Mouse (Mus musculus) lung, adult 2 months (tissue): ENCODE measurements around the gene Bcas1.

Experiments
- CTCF ChIP-seq: fragments of 200-500 bp; IDR thresholded peaks from 2 replicates; pipeline ENCODE4 v1.5.1; 2011; ENCODE audit warnings: mild to moderate bottlenecking, low read length, control low read depth; ENCODE audit not compliant: insufficient read depth
- POLR2A ChIP-seq: fragments of 200-500 bp; IDR thresholded peaks from 2 replicates; pipeline ENCODE4 v1.6.1; 2011; ENCODE audit warnings: low read depth, mild to moderate bottlenecking, control low read depth, low read length, borderline replicate concordance; ENCODE audit errors: extremely low read depth

DNA sequence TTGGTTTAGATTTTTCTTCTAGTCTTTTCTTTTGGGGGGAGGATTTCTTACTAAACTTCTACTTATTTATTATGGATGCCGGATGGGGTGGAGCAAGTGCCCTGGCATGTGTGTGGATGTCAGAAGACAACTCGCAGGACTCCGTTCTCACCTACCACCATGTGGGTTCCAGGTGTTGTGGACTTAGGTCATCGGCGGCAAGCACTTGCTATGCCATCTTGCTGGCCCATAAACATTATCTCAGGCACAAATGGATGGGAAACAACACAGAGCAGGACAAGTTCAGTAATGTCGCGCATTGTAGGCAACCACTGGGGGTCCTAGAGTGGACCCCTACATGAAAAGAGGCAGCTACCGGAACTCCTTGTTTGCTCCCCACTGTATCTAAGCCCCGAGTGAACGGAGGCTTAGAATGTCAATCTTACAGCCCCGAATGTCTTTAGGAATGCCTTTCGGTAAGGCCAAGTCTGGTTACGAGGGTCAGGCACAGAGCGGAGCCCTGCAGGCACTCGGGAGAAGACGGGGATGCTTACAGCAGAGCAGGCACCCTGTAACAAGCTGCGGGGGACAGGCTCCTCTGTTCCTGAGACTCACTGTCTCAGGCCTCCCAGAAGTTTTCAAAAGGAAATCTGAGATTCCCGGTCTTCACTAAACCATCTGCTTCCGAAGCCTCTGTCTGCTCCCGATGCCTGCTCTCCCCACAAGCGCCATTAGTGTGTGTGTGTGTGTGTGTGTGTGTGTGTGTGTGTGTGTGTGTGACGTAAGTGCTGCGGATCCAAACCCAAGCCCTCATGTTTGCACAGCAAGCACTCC lies 16.8 kb downstream of the Bcas1 start:
- TF ChIP-seq CTCF (no peak), POLR2A (no peak)
